Mouse (Mus musculus) intestine, postnatal 0 days (tissue): ENCODE measurements around the gene Glyr1. TPM values are rescaled to one million over a fixed set of nuclear protein-coding genes. Genes with fewer than 3 reads are reported as not detected.

Source experiments
- ATAC-seq: fragments of 200-750 bp; cut with Nextera tagmentation; 2 replicates; pipeline ENCODE4 v1.8.0; 2017; ENCODE audit warnings: mild to moderate bottlenecking, moderate TSS enrichment, moderate library complexity
- H3K27ac ChIP-seq: fragments of 300-500 bp; sonication (generic); 2 replicates; pipeline ENCODE4 v1.5.1; 2014; ENCODE audit warnings: mild to moderate bottlenecking, low read depth, low read length, moderate library complexity
- H3K27me3 ChIP-seq: fragments of 300-500 bp; sonication (generic); replicated peaks from 2 replicates; pipeline ENCODE4 v1.6.1; 2014; ENCODE audit warnings: low read length, mixed read lengths; ENCODE audit not compliant: control insufficient read depth, insufficient read depth
- H3K36me3 ChIP-seq: fragments of 300-500 bp; sonication (generic); 2 replicates; pipeline ENCODE4 v1.6.1; 2014; ENCODE audit warnings: mild to moderate bottlenecking, moderate library complexity; ENCODE audit not compliant: control insufficient read depth, insufficient read depth
- H3K4me1 ChIP-seq: fragments of 300-500 bp; sonication (generic); replicated peaks from 2 replicates; pipeline ENCODE4 v1.6.1; 2014; ENCODE audit warnings: antibody characterized with exemption, low read length, mixed read lengths; ENCODE audit not compliant: control insufficient read depth, insufficient read depth
- H3K4me2 ChIP-seq: fragments of 300-500 bp; sonication (generic); replicated peaks from 2 replicates; pipeline ENCODE4 v1.6.1; 2014; ENCODE audit warnings: low read depth, mild to moderate bottlenecking, moderate library complexity
- H3K4me3 ChIP-seq: fragments of 300-500 bp; sonication (generic); 2 replicates; pipeline ENCODE4 v1.5.1; 2014; ENCODE audit warnings: low read depth, low read length
- H3K9ac ChIP-seq: fragments of 300-500 bp; sonication (generic); 2 replicates; pipeline ENCODE4 v1.6.1; 2014; ENCODE audit warnings: mild to moderate bottlenecking, low read depth, low read length
- H3K9me3 ChIP-seq: fragments of 300-500 bp; sonication (generic); 2 replicates; pipeline ENCODE4 v1.6.1; 2016; ENCODE audit warnings: mixed run types; ENCODE audit not compliant: control insufficient read depth
- CTCF ChIP-seq: sonication (generic); IDR thresholded peaks from 2 replicates; pipeline ENCODE4 v1.5.1; 2016; ENCODE audit warnings: low read depth, mild to moderate bottlenecking, control low read depth, antibody characterized with exemption, moderate library complexity
- WGBS: fragments of 180-500 bp; shearing (Covaris S2); extraction: QIAGEN DNeasy Blood & Tissue Kit; methylation state at CpG from one replicate; pipeline ENCODE4 v1.1.7; 2014; 5-methylcytosine and 5-hydroxymethylcytosine counted together
- polyA plus RNA-seq: library from polyadenylated mRNA; unstranded; fragments of >200 nt; fragmentation: Nextera tagmentation; extraction: Ambion mirVana; gene quantifications from 2 replicates; pipeline ENCODE4 v1.2.1, GENCODE M21; 2015

Glyr1 gene
- polyA plus RNA-seq, 1 experiment from 2014 or later = 65.3 TPM

DNA sequence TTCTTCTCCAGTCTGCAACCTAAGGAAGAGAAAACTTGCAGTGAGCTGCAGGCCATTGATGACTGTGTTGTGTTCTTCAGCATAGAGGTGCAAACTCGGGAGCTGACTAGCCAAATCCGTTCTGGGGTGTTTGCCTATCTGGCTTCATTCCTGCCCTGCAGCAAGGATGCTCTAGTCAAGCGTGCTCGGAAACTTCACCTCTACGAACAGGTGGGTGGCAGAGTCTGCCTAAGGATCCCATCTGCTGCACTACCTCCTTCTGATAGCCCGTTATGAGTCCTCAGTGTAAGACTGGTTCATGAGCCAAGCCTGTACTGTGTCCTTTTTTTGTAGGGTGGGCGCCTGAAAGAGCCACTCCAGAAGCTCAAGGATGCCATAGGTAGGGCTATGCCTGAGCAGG is 22.3 kb upstream of the Glyr1 start:
- H3K4me1 ChIP-seq = no peaks in the 10 kb centered on the region
- 93% methylated on average over 7 of the region's 7 CpGs for WGBS
- H3K36me3 ChIP-seq = peaks cover 87% of the 10 kb centered on the region
- H3K27ac ChIP-seq = no peak overlapping the region
- no peaks in the 10 kb centered on the region for H3K9me3 ChIP-seq
- no peak for ATAC-seq
- H3K4me2 ChIP-seq = no peak overlapping the region
- no peak overlapping the region for H3K4me3 ChIP-seq
- H3K9ac ChIP-seq = no peak overlapping the region
- no peaks in the 10 kb centered on the region for H3K27me3 ChIP-seq
- no peak for TF ChIP-seq CTCF

DNA sequence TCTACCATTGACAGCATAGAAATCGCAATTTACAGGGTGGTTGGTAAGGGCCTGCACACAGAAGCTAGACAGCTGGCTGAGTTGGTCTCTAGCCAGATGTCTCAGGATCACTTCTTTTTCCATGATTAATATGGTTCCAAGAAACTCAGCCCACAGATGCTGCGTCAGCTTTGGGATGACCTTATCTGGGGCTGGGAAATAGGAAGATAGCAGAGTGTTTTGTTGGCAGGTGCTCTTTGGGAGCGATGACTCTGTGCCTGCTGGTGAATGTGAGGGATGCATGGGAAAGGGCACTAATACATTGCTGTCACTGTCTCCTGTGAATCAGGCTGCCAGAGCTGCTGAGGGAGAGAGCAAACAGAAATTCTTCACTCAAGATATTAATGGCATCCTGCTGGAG is 20.7 kb upstream of the Glyr1 start:
- H3K9ac ChIP-seq = no peak overlapping the region
- no peak overlapping the region for H3K4me2 ChIP-seq
- H3K27me3 ChIP-seq = no peaks in the 10 kb centered on the region
- no peaks in the 10 kb centered on the region for H3K9me3 ChIP-seq
- TF ChIP-seq CTCF = no peak
- H3K27ac ChIP-seq = no peak overlapping the region
- 74% methylated on average over 3 of the region's 3 CpGs for WGBS
- H3K4me3 ChIP-seq = no peak overlapping the region
- ATAC-seq = no peak
- H3K4me1 ChIP-seq = no peaks in the 10 kb centered on the region
- peaks cover 74% of the 10 kb centered on the region for H3K36me3 ChIP-seq

GRCm38 (mm10) chr16:5063472-5063871 is 13.8 kb upstream of the Glyr1 start:
- Histone ChIP-seq H3K27ac (no peak overlapping the region), H3K36me3 (peaks cover 44% of the 10 kb centered on the region), H3K9me3 (no peaks in the 10 kb centered on the region), H3K4me3 (no peak overlapping the region), H3K4me2 (no peak overlapping the region), H3K9ac (no peak overlapping the region), H3K4me1 (no peaks in the 10 kb centered on the region), H3K27me3 (no peaks in the 10 kb centered on the region)
- ATAC-seq = no peak
- 95% methylated on average over 4 of the region's 4 CpGs for WGBS
- no peak for TF ChIP-seq CTCF

DNA sequence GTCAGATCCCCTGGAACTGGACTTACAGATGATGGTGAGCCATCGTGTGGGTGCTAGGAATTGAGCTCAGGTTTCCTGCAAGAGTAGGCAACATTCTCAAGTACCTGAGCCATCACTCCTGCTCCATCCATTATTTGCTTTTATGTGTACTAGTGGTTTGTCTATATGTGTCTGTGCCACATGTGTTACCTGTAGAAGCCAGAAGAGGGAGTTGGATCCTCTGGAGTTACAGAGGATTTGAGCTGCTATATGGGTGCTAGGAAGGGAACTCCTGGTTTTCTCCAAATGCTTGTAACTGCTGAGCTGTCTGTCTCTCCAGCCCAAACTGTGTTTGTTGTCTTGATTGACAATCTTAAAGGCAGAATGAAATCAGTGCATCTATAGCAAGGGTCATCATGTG is 8.5 kb upstream of the Glyr1 start:
- H3K36me3 ChIP-seq = peaks cover 35% of the 10 kb centered on the region
- peak; percentile 68 for TF ChIP-seq CTCF
- no peak overlapping the region for H3K4me3 ChIP-seq
- WGBS = 86% methylated on average over 1 of the region's 1 CpGs
- no peaks in the 10 kb centered on the region for H3K27me3 ChIP-seq
- H3K27ac ChIP-seq = no peak overlapping the region
- no peak for ATAC-seq
- H3K9me3 ChIP-seq = no peaks in the 10 kb centered on the region
- no peak overlapping the region for H3K9ac ChIP-seq
- no peaks in the 10 kb centered on the region for H3K4me1 ChIP-seq
- H3K4me2 ChIP-seq = no peak overlapping the region

GRCm38 (mm10) chr16:5050251-5051110 is 818 bp upstream of the Glyr1 start:
- ATAC-seq = peak; percentile 70
- WGBS = under 1% methylated on average over 71 of the region's 78 CpGs
- Histone ChIP-seq H3K9me3 (no peaks in the 10 kb centered on the region), H3K27ac (peak overlapping the region; percentile 98), H3K27me3 (no peaks in the 10 kb centered on the region), H3K36me3 (peaks cover 26% of the 10 kb centered on the region), H3K9ac (peak overlapping the region; percentile 97), H3K4me1 (no peaks in the 10 kb centered on the region; the same call in 1 of the 2 replicates), H3K4me3 (peak overlapping the region; percentile 98), H3K4me2 (peak overlapping the region; percentile 92)
- TF ChIP-seq CTCF = peak; percentile 47; the same call in 1 of the 2 replicates

DNA sequence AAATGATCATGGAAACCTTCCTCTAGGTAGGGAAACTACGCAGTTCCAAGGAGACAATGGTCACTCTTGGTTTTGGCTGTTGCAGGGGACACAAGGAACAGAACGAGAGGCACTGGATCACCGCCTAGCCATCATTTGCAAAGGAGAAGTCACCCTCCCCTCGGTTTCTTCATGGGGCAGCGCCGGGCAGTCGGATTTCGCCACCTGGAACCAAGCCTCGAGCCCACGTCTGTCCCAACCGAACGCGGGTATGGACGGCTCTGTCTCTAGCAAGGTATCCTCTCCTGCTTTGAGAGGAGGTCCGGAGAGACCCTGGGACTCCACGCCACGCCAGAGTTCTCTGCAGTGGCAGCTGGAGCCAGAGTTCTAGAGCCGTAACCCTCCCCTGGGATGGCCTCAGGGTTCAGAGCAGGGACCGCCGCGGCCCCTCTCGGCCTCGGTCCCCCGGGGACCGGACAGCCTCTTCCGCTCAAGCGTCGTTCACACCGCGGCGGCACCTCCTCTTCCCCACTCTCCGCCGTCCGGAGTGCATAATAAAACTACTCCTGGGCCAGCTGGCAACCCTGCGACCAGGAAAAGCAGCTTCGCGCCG is 385 bp downstream of the Glyr1 start:
- peak; percentile 43 for ATAC-seq
- H3K36me3 ChIP-seq = peaks cover 31% of the 10 kb centered on the region
- H3K4me2 ChIP-seq = peak overlapping the region; percentile 87
- H3K9ac ChIP-seq = peak overlapping the region; percentile 97
- 0% methylated on average over 38 of the region's 38 CpGs for WGBS
- no peaks in the 10 kb centered on the region for H3K27me3 ChIP-seq
- H3K4me3 ChIP-seq = peak overlapping the region; percentile 98
- H3K9me3 ChIP-seq = no peaks in the 10 kb centered on the region
- H3K4me1 ChIP-seq = no peaks in the 10 kb centered on the region; the same call in 1 of the 2 replicates
- peak overlapping the region; percentile 98 for H3K27ac ChIP-seq
- no peak for TF ChIP-seq CTCF
